Mouse (Mus musculus) MEL (cell line): Measurements from ENCODE around the gene Klhdc4. TPM values are rescaled to one million over a fixed set of nuclear protein-coding genes. Genes with fewer than 3 reads are reported as not detected.

Source experiments
- DNase-seq: peaks from one replicate; pipeline ENCODE4 v3.0.0; 2011; ENCODE audit warnings: low read depth, low spot score
- H3K27ac ChIP-seq: 2 replicates; pipeline ENCODE4 v1.5.1; 2012; ENCODE audit warnings: low read depth, mild to moderate bottlenecking, control low read depth, low read length, moderate library complexity; ENCODE audit not compliant: control insufficient read depth
- H3K27me3 ChIP-seq, 2 experiments: fragments of 150-350 bp in 1 of 2; sonication (generic) in 1 of 2; 2 replicates each; pipeline ENCODE4 v1.6.1; 2012; ENCODE audit warnings: low read length in 2 of 2, mild to moderate bottlenecking in 2 of 2, improper control_type of control experiment in 1 of 2, moderate library complexity in 1 of 2; ENCODE audit not compliant: insufficient read depth in 2 of 2, control insufficient read depth in 1 of 2
- H3K36me3 ChIP-seq, 2 experiments: 2 replicates each; pipeline ENCODE4 v1.6.1; 2012 to 2014; ENCODE audit warnings: low read length in 2 of 2, improper control_type of control experiment in 1 of 2, inconsistent platforms in 1 of 2, mild to moderate bottlenecking in 1 of 2; ENCODE audit not compliant: insufficient read depth in 2 of 2, control insufficient read depth in 1 of 2
- H3K4me1 ChIP-seq, 2 experiments: fragments of 150-350 bp in 1 of 2; sonication (generic) in 1 of 2; 2 replicates each; pipeline ENCODE4 v1.6.1; 2012; ENCODE audit warnings: low read length in 2 of 2, improper control_type of control experiment in 1 of 2, mild to moderate bottlenecking in 1 of 2; ENCODE audit not compliant: insufficient read depth in 2 of 2, control insufficient read depth in 1 of 2
- H3K4me3 ChIP-seq, 2 experiments: fragments of 150-350 bp in 1 of 2; sonication (generic) in 1 of 2; 2 replicates each; pipeline ENCODE4 v1.5.1; 2012; ENCODE audit warnings: low read depth in 2 of 2, low read length in 2 of 2, mild to moderate bottlenecking in 2 of 2, moderate library complexity in 2 of 2, control low read depth in 1 of 2, improper control_type of control experiment in 1 of 2; ENCODE audit not compliant: control insufficient read depth in 1 of 2, insufficient read depth in 1 of 2
- H3K79me2 ChIP-seq: 2 replicates; pipeline ENCODE4 v1.6.1; 2012; ENCODE audit warnings: mild to moderate bottlenecking, low read length, moderate library complexity; ENCODE audit not compliant: control insufficient read depth, poor library complexity, insufficient read depth
- H3K9ac ChIP-seq: 2 replicates; pipeline ENCODE4 v1.6.1; 2012; ENCODE audit warnings: low read depth, mild to moderate bottlenecking, control low read depth, low read length, moderate library complexity; ENCODE audit not compliant: control insufficient read depth, poor library complexity, severe bottlenecking
- H3K9me3 ChIP-seq: fragments of 150-350 bp; sonication (generic); replicated peaks from 2 replicates; pipeline ENCODE4 v1.6.1; 2012; ENCODE audit warnings: mild to moderate bottlenecking, low read length, improper control_type of control experiment, moderate library complexity; ENCODE audit not compliant: insufficient read depth
- BHLHE40 ChIP-seq: IDR thresholded peaks from 2 replicates; pipeline ENCODE4 v1.6.1; 2012; ENCODE audit warnings: low read depth, mild to moderate bottlenecking, inconsistent platforms, low read length, improper control_type of control experiment, borderline replicate concordance
- ETS1 ChIP-seq: IDR thresholded peaks from 2 replicates; pipeline ENCODE4 v1.6.1; 2012; ENCODE audit warnings: low read depth, mild to moderate bottlenecking, inconsistent platforms, low read length, improper control_type of control experiment, moderate library complexity
- GATA1 ChIP-seq: IDR thresholded peaks from 2 replicates; pipeline ENCODE4 v1.6.1; 2011; ENCODE audit warnings: low read depth, low read length, improper control_type of control experiment
- JUND ChIP-seq: IDR thresholded peaks from 2 replicates; pipeline ENCODE4 v1.6.1; 2011; ENCODE audit warnings: low read depth, mild to moderate bottlenecking, improper control_type of control experiment, low read length
- KAT2A ChIP-seq: conservative IDR thresholded peaks from 2 replicates; pipeline ENCODE4 v1.6.1; 2012; ENCODE audit warnings: low read depth, low read length, improper control_type of control experiment, inconsistent platforms
- MAX ChIP-seq: IDR thresholded peaks from 2 replicates; pipeline ENCODE4 v1.6.1; 2011; ENCODE audit warnings: low read length, improper control_type of control experiment
- MXI1 ChIP-seq: IDR thresholded peaks from 2 replicates; pipeline ENCODE4 v1.6.1; 2011; ENCODE audit warnings: mild to moderate bottlenecking, low read depth, low read length, improper control_type of control experiment
- NELFE ChIP-seq: IDR thresholded peaks from 2 replicates; pipeline ENCODE4 v1.6.1; 2011; ENCODE audit warnings: low read depth, low read length, improper control_type of control experiment
- NRF1 ChIP-seq: IDR thresholded peaks from 2 replicates; pipeline ENCODE4 v1.6.1; 2014; ENCODE audit warnings: low read depth, mild to moderate bottlenecking, inconsistent platforms, low read length, improper control_type of control experiment, moderate library complexity; ENCODE audit not compliant: poor library complexity, insufficient read depth, severe bottlenecking
- POLR2A ChIP-seq, 2 experiments: IDR thresholded peaks; 2 replicates each; pipeline ENCODE4 v1.6.1; 2011 to 2012; ENCODE audit warnings: low read length in 2 of 2, mild to moderate bottlenecking in 2 of 2, control low read depth in 1 of 2, improper control_type of control experiment in 1 of 2, low read depth in 1 of 2, moderate library complexity in 1 of 2; ENCODE audit not compliant: control insufficient read depth in 1 of 2, insufficient read depth in 1 of 2, poor library complexity in 1 of 2
- POLR2AphosphoS5 ChIP-seq: IDR thresholded peaks from 2 replicates; pipeline ENCODE4 v1.6.1; 2012; ENCODE audit warnings: low read depth, borderline replicate concordance, mild to moderate bottlenecking, inconsistent platforms, low read length, moderate library complexity, mixed read lengths
- RCOR1 ChIP-seq: IDR thresholded peaks from 2 replicates; pipeline ENCODE4 v1.6.1; 2012; ENCODE audit warnings: low read depth, mild to moderate bottlenecking, inconsistent platforms, low read length, improper control_type of control experiment
- SIN3A ChIP-seq: IDR thresholded peaks from 2 replicates; pipeline ENCODE4 v1.6.1; 2012; ENCODE audit warnings: low read length, improper control_type of control experiment, inconsistent platforms
- SMC3 ChIP-seq: IDR thresholded peaks from 2 replicates; pipeline ENCODE4 v1.6.1; 2011; ENCODE audit warnings: low read depth, low read length, improper control_type of control experiment
- TAL1 ChIP-seq: IDR thresholded peaks from 2 replicates; pipeline ENCODE4 v1.6.1; 2012; ENCODE audit warnings: mild to moderate bottlenecking, inconsistent platforms, low read length, moderate library complexity, mixed read lengths
- TBP ChIP-seq: IDR thresholded peaks from 2 replicates; pipeline ENCODE4 v1.8.0; 2011; ENCODE audit warnings: low read depth, low read length, improper control_type of control experiment
- UBTF ChIP-seq: IDR thresholded peaks from 2 replicates; pipeline ENCODE4 v1.6.1; 2012; ENCODE audit warnings: low read depth, mild to moderate bottlenecking, inconsistent platforms, low read length, improper control_type of control experiment, moderate library complexity, borderline replicate concordance; ENCODE audit not compliant: insufficient read depth
- ZMIZ1 ChIP-seq: IDR thresholded peaks from 2 replicates; pipeline ENCODE4 v1.6.1; 2012; ENCODE audit warnings: low read depth, mild to moderate bottlenecking, inconsistent platforms, low read length, improper control_type of control experiment, moderate library complexity
- ZNF384 ChIP-seq: IDR thresholded peaks from 2 replicates; pipeline ENCODE4 v1.6.1; 2012; ENCODE audit warnings: low read depth, mild to moderate bottlenecking, inconsistent platforms, low read length, improper control_type of control experiment
- polyA plus RNA-seq, 2 experiments: library from polyadenylated mRNA; stranded (reverse) in 1 of 2; unstranded in 1 of 2; fragments of >175 nt in 1 of 2; fragments of >200 nt in 1 of 2; gene quantifications; 2 replicates each; pipeline versions ENCODE4 v1.2.1 to v1.2.4; 2012; ENCODE audit warnings: low replicate concordance in 2 of 2, low read depth in 1 of 2; ENCODE audit not compliant: insufficient read length in 2 of 2, insufficient read depth in 1 of 2, missing spikeins in 1 of 2
- total RNA-seq: library from RNA; depleted of rRNA; stranded (reverse); fragments of 300-350 nt; gene quantifications from 2 replicates; pipeline ENCODE4 v1.2.3, GENCODE M21; 2012

Gene Klhdc4
- total and polyA plus RNA-seq, 3 experiments = 49.8 to 65.2 TPM; not detected in 1

GRCm38 (mm10) chr8:121847987-121848386 lies 18.6 kb upstream of the Klhdc4 start:
- H3K36me3 ChIP-seq = peaks cover 0 to 34% of the 10 kb centered on the region in 2 experiments; a peak in 2 of 4 replicates
- no peaks in the 10 kb centered on the region for H3K27me3 ChIP-seq
- H3K27ac ChIP-seq = peak overlapping the region; percentile 99
- no peaks in the 10 kb centered on the region for H3K9me3 ChIP-seq
- H3K4me1 ChIP-seq = peaks cover 13 to 45% of the 10 kb centered on the region in 2 experiments
- peak overlapping the region; percentile 74 for H3K9ac ChIP-seq
- TF ChIP-seq NRF1 = peak; percentile 71
- TF ChIP-seq POLR2AphosphoS5 = no peak
- H3K79me2 ChIP-seq = peaks cover 4% of the 10 kb centered on the region; the same call in 1 of the 2 replicates
- DNase-seq = peak; percentile 77
- 0 out of 4 replicates have a peak overlapping the region, but pooled peaks of 1 of the 2 experiments have one; percentile 8 for H3K4me3 ChIP-seq

GRCm38 (mm10) chr8:121847261-121847822 lies 18.0 kb upstream of the Klhdc4 start:
- TF ChIP-seq KAT2A = no peak
- TF ChIP-seq ZNF384 = peak; percentile 88
- peak; percentile 46; the same call in 1 of the 2 replicates for TF ChIP-seq BHLHE40
- peak; percentile 55 for TF ChIP-seq ETS1
- no peak for TF ChIP-seq ZMIZ1
- peak; percentile 73 for TF ChIP-seq SIN3A
- peak; percentile 81 for TF ChIP-seq MXI1
- TF ChIP-seq GATA1 = 0 out of 2 replicates have a peak, but pooled peaks have one; percentile 26
- Histone ChIP-seq H3K27me3 (no peaks in the 10 kb centered on the region), H3K4me1 (peaks cover 13 to 40% of the 10 kb centered on the region in 2 experiments), H3K36me3 (peaks cover 0 to 33% of the 10 kb centered on the region in 2 experiments; a peak in 2 of 4 replicates), H3K4me3 (no peak overlapping the region), H3K9me3 (no peaks in the 10 kb centered on the region), H3K27ac (peak overlapping the region; percentile 99), H3K79me2 (peaks cover 4% of the 10 kb centered on the region; the same call in 1 of the 2 replicates), H3K9ac (peak overlapping the region; percentile 74)
- peak; percentile 43 for DNase-seq

- Histone ChIP-seq H3K27ac (no peak overlapping the region), H3K36me3 (peaks cover 0 to 28% of the 10 kb centered on the region in 2 experiments; a peak in 2 of 4 replicates), H3K9me3 (no peaks in the 10 kb centered on the region), H3K27me3 (no peaks in the 10 kb centered on the region), H3K9ac (no peak overlapping the region), H3K4me3 (no peak overlapping the region), H3K79me2 (peaks cover 4% of the 10 kb centered on the region; the same call in 1 of the 2 replicates), H3K4me1 (peaks cover 8 to 35% of the 10 kb centered on the region in 2 experiments; a peak in 3 of 4 replicates)
- no peak for DNase-seq
- TF ChIP-seq UBTF = no peak
- TF ChIP-seq MXI1 = no peak
- TF ChIP-seq SIN3A = no peak
- no peak for TF ChIP-seq TAL1
- no peak for TF ChIP-seq ETS1
- no peak for TF ChIP-seq POLR2A (IDR thresholded peaks at IDR 0.05; ENCODE audit: control insufficient read depth in 1 of 2, insufficient read depth in 1 of 2, low read depth in 1 of 2, low read length in 2 of 2, poor library complexity in 1 of 2)
- TF ChIP-seq TBP = no peak
- no peak for TF ChIP-seq KAT2A
- no peak for TF ChIP-seq RCOR1
- TF ChIP-seq NELFE = no peak
- TF ChIP-seq SMC3 = no peak
- no peak for TF ChIP-seq JUND
- no peak for TF ChIP-seq MAX
- no peak for TF ChIP-seq ZNF384
These were observed 17.4 kb upstream of the Klhdc4 start for GRCm38 (mm10) chr8:121846815-121847214.
